Mouse (Mus musculus) kidney, postnatal 25 days (tissue): ENCODE measurements around the gene Prg4.

ENCODE experiments used
- DNase-seq, 2 experiments: peaks; one replicate each; pipeline ENCODE4 v3.0.0; 2021; ENCODE audit warnings: mixed read lengths in 2 of 2

Prg4 gene

DNA sequence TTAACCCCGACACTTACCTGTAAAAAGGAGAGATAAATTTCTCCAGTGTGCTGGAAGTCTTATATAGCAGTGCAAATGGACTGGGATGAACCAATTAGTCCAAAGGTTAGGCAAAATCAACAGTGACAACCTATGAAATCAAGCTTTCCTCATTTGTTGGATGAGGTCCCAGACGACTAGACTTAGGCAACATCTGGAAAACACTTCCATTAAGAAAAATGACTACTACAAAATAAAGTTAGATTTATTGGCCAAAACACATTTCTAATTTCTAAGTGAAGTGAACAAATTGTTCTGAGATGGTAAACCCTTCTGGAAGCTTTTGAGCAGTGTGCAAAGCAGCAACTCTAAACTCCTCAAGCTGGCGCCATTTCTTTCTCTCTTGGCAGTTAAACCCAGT is at the start of gene Prg4:
Gene Prg4 (minus strand): TSS at position 34 of the 400 bp plus-strand sequence.
- DNase-seq: no peak

DNA sequence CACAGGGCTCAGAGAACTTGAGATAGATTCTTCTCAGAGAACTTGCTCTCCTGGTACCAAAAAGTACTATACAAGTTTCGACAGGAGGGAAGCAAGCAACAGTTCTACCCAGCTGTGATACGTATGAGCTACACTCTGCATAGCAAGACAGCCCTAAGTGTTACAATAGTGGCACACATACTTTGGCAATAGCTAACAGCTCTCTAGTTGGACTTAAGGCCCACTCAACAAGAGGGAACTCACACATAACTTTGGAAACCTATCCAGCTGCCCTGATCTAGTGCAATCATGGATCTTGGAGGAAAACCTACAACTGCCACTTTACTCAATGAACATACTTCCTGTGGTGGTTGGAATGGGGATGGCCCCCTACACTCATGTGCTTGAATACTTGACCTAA is 47.1 kb upstream of the Prg4 start:
- DNase-seq: no peak

GRCm38 (mm10) chr1:150505794-150506193 is 39.8 kb upstream of the Prg4 start:
- no peak for DNase-seq

GRCm38 (mm10) chr1:150503321-150503720 is 37.4 kb upstream of the Prg4 start:
- no peak for DNase-seq

- no peak for DNase-seq
Measured at GRCm38 (mm10) chr1:150498177-150498576, 32.2 kb upstream of the Prg4 start.

- DNase-seq: peak in 1 of 2 experiments; percentile 36
Measured at GRCm38 (mm10) chr1:150497690-150498089, 31.7 kb upstream of the Prg4 start.

DNA sequence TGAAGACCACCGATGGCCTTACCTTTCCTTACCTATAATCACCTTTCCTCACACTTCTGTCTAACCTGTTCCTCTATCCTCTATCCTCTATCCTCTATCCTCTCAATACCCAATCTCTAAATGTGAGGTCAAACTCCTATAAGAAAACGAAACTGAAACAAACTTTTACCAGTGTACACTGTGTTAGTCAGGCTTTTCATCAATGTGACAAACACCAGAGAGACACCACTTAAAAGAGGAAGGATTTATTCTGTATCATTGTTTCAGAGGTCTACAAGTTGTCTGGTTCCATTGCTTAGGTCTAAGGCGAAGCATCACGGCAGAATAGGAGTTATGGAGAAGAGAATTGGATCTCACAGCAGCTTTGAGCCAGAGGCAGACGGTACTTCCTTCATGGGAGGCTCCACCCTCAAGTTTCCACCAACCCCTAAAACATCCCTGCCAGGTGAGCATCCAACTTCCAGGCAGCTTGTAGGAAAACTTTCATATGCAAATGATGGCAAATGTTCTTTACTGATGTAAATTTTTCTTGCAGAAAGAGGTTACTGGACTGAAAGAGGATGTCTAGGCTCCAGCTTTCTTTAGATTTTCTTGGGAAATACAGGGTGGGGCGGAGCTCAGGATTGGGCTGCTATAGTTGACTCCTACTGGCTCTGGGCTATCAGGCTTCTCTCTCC is 30.8 kb upstream of the Prg4 start:
- no peak for DNase-seq

DNA sequence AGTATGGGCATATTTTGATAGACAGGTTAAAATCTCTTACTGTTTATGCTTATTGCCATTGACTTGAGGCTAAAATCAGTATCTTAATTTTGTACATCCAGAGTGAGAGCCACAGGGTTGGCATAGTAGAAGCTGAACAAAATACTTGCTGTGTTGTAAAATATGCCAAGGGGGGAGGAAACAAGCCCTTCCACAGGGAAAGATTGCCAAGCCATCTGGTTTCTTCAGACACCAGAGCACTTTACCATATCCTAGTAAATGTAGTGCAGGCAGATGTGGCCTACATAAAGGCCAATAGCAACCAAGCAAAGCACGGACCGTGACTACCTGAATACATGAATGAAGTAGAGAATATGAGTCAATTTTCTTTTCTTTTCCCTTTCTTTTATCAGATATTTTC is 23.2 kb upstream of the Prg4 start:
- DNase-seq: no peak

- peak in 1 of 2 experiments; percentile 17 for DNase-seq
Measured at GRCm38 (mm10) chr1:150480674-150481073, 14.7 kb upstream of the Prg4 start.

DNA sequence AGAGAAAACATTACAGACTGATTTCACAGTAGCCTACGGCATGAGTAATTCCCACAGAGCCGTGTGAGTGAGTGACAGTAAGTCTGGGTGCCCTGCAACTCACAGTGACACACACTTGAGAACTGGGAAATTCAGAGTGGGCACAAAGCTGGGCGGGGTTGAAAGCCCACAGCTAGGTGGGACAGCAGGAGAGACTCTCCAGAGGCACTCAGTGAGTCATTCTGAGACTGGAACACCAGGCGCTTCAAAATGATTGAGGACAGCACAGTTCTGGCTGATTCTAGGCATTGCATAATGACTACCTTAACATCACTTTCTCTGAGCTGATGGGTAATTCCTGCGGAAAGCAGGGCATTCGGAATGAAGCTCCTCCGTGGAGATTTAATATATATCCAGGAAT is 6.6 kb upstream of the Prg4 start:
- DNase-seq: no peak

- no peak for DNase-seq
Measured at GRCm38 (mm10) chr1:150469992-150470391, 4.0 kb upstream of the Prg4 start.

DNA sequence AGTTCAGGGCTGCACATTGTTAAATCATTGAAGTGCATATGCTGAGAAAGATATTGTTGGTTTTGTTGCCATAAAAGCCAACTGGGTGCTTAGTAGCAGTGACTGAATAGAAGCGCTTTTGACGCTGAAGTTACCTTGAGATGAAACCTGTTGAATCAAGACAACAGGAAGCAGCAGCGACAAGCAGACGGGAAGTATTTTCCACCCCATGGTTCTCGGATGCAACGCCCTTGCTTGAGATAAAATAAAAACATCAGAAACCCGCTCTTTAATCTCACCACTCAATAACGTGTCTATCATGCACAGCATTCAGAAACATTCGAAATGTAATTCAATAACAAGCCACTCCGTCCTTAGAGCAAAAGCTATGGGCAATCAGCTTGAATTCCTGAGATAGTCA is 601 bp downstream of the Prg4 start:
- no peak for DNase-seq

DNA sequence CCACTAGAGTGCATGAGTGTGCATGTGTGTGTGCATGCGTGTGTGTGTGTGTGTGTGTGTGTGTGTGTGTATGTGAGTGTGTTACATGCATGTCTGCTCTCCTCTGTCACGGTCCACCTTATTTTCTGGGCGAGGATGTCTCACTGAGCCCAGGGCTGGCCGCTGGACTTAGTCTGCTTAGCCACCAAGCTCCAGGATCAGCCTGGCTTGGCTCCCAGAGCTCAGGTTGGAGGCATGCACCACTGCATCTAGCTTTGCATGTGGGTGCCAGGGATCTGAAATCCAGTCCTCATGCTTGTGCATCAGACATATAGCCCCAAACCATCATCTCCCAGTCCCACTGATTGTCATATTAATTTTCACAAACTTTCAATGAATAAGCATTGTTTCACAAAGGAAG is 2.3 kb downstream of the Prg4 start:
- no peak for DNase-seq

DNA sequence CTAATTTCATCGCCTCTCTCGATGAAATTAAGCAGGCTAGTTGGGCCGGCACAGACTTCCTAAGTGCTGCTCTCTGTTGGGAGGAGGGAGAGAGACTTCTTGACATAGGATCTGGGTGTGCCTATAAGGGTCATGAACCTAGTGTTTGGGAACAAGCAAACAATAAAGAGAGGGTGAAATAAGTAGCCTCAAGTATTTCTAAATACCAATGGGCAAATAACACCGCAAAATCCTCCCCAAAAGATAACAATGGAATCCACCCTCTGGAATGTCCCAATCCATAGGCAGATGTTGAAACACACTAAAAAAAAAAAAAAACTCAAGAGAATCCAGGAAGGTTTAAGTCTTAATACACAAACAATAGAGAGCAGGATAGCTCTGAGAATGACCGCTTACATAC is 2.9 kb downstream of the Prg4 start:
- DNase-seq: no peak

DNA sequence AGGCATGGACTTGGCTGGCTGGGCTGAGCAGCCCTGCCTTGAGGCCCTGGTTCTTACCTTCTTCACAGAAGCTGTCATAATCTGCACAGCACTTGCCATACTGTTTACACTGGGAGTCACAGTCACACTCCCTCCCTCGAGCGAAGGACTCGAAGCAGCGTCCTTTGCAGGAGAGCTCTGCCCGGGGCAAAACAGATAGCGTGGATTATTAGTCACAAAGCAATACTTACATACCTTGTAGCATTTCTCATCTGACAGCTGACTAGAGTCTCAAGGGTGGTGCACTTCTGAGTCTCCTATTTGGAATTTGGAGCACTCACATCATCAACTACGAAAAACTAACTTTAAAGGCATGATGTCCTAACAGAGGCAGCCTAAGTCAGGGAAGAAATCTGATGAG is 5.4 kb downstream of the Prg4 start:
- no peak for DNase-seq

- DNase-seq: no peak
Measured at GRCm38 (mm10) chr1:150459599-150459998, 6.4 kb downstream of the Prg4 start.

DNA sequence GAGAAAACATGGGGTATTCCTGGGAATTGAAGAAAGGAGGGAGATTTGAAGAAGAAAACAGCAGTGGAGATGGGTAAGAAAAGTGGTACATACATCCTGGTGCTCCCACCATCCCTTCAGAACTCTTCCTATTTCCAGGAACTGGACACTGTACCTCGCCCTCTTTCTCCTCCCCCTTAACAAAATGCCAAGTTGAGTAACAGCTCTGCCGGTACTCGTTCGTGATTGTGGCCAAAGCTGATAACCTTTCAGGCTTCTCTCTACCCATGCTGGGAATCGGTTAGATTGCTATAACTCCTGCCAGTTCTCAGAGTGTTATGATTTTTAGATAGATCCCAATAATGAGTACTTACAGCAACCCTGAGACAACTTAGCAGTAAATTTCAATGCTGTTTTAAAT is 7.0 kb downstream of the Prg4 start:
- no peak for DNase-seq

DNA sequence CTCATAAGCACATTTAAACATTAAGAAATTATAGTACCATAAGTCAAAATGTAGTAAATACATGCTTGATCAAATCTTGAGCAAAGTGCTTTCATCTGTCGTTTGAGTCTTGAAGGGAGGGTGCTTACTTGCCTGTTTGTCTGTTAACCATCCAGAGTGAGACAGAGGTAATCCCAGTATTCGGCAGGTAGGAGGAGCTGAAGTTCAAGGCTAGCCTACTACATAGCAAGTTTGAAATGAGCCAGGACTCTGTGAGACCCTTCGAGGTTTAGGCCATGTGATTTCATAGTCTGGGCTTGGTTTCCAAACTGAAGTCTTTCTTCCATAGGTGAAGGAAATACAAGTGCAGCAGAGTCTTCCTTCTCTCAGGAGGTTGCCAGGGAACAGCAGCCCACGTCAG is 24.2 kb downstream of the Prg4 start:
- DNase-seq: no peak

GRCm38 (mm10) chr1:150438641-150439040 is 27.3 kb downstream of the Prg4 start:
- DNase-seq: no peak

DNA sequence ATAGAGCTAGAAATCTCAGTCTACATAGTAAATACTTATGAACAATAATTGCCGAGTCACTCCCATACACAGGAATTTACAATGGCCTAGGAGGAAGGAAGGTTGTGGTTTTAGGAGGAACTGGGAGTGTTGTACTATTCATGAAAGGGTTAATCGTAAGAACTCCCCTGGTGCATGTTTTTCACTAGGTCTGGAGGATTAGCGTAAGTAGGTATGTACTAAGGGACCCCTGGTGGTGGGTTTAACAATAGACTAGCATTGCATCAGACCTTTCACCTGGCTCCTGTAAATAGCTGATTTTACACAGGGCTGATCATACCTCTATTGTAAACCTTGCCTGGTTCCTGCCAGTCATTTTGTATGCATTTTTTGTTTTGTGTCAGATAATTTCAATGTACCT is 39.7 kb downstream of the Prg4 start:
- no peak for DNase-seq

- DNase-seq: peak; percentile 61 to 70
Measured at GRCm38 (mm10) chr1:150425665-150426064, 40.3 kb downstream of the Prg4 start.

DNA sequence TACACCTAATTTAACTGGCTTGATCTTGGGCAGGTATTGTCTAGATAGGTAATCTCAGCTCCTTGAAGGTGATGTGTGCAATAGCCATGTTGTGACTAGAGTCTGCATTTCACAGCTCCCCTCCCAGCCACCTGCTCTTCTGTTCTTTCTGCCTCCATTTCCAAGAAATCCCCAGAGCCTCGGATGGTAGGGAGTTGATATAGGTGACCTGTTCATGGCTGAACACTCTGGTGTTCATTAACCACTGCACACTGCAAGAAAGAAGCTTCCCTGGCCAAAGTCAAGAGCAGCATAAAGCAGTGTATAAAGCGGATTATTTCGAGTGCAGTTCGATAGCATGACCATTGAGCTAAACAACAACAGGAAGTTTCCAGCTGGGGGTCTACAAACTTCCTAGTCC is 47.5 kb downstream of the Prg4 start:
- DNase-seq: no peak

- no peak for DNase-seq
Measured at GRCm38 (mm10) chr1:150416006-150416405, 50.0 kb downstream of the Prg4 start.

- no peak for DNase-seq
Measured at GRCm38 (mm10) chr1:150409996-150410395, 56.0 kb downstream of the Prg4 start.

DNA sequence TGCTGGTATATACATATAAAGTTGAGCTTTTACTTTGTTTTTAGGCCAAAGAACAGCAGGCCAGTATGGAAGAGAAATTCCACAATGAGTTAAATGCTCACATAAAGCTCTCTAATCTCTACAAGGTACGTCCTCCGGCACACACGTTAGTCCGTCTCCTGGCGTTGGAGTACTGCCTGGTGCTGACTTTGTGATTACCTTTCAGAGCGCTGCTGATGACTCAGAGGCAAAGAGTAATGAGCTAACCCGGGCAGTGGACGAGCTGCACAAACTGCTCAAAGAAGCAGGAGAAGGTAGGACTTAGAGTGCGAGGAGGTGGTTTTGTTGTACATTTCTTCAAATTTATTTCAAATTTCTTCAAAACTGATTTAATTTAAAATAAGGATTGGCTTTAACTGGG is 58.7 kb downstream of the Prg4 start:
- no peak for DNase-seq
